Mouse (Mus musculus): ENCODE data around the gene Os9.

Gene Os9

DNA sequence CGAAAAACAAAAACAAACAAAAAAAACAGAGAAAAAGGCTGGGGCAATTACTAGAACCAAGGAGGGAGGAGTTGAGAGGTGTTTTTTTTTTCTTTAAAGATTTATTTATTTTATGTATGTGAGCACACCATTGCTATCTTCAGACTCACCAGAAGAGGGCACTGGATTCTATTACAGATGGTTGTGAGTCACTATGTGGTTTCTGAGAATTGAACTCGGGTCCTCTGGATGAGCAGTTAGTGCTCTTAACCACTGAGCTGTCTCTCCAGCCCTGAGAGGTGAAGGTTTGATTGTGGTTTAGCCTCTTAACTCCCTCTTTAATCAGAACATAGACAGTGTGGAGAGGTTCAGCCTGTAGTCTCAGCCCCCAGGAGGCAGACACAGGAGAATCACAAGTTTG lies 5.9 kb downstream of the Os9 start:
- no peak for DNase-seq (ENCODE audit: low spot score)

DNA sequence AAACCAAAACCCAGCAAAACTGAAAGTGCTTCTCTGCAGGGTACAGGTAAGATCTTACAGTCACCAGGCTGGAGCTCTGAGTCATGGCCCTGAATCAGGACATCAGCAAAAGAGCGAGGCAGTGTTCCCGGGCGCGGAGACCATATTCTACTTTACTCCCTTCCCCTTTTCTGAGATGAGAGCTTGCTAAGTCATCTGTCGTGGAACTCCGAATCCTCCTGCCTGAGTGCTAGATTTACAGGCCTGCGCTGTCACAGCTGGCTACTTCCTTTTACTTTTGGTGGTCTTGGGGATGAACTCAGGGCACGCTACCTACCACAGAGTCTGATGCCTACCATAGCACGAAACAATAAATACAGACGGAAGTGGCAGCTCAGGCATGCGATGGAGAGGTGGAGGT lies 6.5 kb downstream of the Os9 start:
- no peak for DNase-seq (ENCODE audit: low spot score)

DNA sequence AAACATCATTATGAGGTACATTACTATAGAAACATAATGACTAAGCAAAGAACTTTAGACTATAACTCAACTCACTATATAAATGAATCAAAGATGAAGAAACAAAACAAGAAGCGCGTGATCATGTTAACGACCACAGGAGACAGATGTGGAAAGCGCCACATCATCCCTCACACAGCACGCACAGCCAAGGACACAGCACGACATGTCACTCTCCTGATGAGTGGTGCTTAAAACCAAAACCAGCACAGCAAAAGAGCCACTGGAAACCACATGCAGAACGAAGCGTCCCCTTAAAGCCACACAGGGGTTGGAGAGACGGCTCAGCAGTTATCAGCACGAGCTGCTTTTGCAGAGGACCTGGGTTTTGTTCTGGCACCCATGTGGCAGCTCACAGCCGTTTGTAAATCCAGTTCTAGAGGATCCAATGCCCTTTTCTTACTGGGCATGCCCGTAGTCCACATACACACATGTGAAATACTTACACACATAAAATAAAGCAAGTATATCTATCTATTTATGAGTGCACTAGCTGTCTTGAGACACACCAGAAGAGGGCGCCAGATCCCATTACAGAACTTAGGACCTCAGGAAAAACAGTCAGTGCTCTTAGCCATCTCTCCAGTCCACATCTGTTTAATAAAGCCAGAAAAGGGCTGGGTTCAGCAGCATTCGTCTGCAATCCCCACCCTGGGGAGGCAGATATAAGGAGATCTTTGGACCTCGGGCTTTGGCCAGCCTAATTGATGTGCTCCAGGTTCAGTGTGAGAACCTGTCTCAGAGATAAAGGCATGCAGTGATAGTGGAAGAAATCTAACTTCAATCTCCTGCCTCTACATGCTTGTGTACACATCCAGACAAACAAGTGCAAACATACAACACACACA lies 9.7 kb downstream of the Os9 start:
- DNase-seq (ENCODE audit: low spot score), result no peak

DNA sequence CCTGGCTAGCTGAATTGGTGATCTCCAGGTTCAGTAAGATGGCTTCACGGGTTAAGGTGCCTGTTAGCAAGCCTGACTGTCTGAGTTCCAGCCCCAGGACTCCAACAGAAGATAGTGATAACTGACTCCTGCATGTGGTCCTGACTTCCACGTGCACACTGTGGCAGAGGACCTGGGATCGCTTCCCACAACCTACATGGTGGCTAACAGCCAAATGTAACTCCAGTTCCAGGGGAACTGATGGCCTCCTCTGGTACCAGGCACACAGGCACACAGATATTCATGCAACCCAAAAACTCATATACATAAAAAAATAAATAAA lies 12.7 kb downstream of the Os9 start:
- no peak for DNase-seq (ENCODE audit: low spot score)

DNA sequence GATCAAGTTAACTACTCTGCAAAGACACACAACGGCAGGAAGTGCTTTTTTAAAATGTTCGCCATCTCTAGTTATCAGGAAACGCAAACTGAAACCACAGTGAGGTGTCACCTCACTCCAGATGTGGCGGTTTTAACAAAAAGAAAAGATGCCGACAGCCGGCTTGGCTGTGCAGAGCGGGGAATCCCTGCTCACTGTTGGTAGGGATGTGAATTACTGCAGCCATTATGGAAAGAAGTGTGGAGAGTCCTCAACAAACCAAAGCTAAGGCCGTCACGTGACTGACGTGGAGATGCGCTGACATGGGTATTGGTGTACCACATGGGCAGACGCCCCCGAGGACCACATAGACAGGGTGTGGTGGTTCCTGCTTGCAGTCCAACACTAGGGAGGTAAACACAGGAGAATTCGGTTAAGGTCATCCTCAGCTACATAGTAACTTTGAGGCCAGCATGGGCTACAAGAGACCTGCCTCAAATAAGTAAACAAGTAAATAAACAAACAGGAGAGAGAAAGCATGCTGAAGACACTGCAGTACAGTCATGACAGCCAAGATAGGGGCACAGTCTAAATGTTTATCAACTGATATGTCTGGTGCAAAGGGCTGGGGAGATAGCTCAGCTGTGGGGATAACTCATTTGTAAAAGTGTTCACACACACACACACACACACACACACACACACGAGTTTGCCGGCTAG lies 13.2 kb downstream of the Os9 start:
- no peak for DNase-seq (ENCODE audit: low spot score)

DNA sequence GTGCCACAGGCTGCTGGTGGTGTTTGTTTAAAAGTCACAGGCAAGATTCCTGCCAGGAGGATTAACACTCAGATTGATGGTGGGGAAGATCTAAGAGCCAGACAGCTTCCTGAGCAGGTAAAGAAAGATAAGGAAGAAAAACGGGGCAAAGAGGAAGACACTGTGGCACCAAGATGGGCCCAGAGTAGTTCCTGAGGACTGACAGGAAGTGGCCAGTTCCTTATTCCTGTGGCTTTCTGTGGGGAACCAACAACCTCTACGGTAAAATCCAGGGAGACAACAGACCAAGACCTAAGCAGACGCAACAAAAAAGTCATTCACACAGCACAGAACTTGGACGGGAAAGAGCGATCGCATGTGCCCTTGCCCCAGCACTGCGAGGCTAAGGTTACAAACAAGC lies 17.3 kb downstream of the Os9 start:
- DNase-seq (ENCODE audit: low spot score), result no peak

- no peak for DNase-seq (ENCODE audit: low spot score)
These were observed 19.8 kb downstream of the Os9 start for GRCm38 (mm10) chr10:127101151-127101550.

GRCm38 (mm10) chr10:127100414-127100813 lies 20.5 kb downstream of the Os9 start:
- peak; percentile 61 for DNase-seq (ENCODE audit: low spot score)

- DNase-seq (ENCODE audit: low spot score), result no peak
These were observed 21.1 kb downstream of the Os9 start for GRCm38 (mm10) chr10:127099868-127100267.

DNA sequence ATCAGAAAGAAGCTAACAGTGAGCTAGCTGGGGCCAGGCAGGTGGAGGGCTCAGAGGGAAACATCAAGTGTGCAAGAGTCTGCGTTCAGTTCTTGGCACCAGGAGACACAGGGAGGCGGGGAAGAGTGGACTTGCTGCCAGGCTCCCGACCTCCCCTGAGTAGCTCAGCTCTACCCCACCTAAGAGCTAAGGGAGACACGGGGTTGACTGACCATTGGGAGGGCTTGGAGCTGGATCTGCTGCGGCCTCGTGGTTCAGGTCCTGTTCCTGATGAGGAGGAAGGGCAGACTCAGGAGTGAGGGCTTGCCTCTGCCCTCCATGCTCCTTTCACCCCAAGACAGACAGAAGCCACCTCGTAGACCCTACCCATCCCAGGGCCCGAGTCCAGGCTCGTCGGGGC lies 21.7 kb downstream of the Os9 start:
- DNase-seq (ENCODE audit: low spot score), result no peak

DNA sequence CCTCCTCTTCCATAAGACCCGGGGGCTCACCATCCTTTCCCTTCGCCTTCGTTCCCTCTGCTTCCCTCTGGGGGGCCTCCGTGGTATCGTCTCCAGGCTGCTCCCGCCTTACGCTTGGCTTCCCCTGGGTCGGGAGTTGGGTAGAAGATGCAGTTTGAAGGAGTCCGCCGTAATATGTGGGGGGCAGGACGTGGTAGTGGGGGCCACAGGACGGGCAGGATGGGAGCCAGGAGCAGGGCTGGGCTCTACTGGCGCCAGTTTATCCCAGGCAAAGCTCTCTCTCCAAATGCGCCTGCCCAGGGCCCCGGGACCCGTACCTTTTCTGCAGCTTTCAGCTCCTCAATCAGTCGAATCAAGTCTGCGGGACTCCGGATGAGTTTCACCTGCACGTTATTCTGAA lies 22.4 kb downstream of the Os9 start:
- no peak for DNase-seq (ENCODE audit: low spot score)

DNA sequence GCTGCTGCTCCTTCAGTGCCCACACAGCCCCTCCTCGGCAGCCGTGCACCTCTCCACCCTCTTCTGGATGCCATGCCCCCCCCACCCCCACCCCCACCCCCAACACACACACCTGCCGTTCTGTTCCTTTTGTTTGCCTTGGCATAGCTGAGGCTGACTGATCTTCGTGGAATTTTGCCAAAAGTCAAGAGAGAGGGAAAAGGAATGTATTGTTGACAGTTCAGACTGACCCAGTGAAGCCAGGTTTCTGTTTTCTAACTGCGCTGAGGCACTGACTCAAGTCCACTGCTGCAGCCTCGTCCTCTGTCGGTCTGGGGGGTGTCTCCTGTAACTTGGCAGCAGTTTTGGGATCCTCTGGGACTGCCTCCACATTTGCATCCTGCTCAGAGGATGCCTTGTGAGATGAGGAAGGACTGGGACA lies 26.5 kb downstream of the Os9 start:
- peak; percentile 30 for DNase-seq (ENCODE audit: low spot score)

GRCm38 (mm10) chr10:127092742-127093141 lies 28.2 kb downstream of the Os9 start:
- no peak for DNase-seq (ENCODE audit: low spot score)

GRCm38 (mm10) chr10:127091507-127092396 lies 29.2 kb downstream of the Os9 start:
- no peak for DNase-seq (ENCODE audit: low spot score)

DNA sequence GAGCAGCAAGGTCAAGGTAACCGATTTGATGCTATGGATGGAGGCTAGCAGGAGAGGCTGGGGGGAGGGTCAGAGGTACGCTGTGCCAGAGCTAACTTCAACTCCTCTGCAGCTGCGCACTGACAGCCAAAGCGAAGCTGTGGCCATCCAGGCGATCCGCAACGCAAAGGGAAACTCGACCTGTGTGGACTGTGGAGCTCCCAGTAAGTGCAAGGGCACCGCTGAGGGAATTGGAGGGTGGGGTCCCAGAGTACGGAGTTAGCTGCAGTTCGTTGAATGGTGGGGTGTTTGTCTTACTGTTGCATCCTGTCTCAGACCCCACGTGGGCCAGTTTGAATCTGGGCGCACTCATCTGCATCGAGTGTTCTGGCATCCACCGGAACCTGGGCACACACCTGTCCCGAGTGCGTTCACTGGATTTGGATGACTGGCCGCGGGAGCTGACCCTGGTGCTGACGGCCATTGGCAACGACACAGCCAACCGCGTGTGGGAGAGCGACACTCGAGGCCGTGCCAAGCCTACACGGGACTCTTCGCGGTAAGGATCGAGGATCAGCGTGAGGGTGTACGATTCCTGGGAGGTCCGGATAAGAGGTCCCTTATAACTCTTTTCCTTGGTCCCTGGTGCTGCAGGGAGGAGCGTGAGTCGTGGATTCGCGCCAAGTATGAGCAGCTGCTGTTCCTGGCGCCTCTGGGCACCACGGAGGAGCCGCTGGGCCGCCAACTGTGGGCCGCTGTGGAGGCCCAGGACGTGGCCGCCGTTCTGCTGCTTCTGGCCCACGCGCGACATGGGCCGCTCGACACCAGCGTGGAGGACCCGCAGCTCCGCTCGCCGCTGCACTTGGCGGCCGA lies 30.1 kb downstream of the Os9 start:
- no peak for DNase-seq (ENCODE audit: low spot score)

DNA sequence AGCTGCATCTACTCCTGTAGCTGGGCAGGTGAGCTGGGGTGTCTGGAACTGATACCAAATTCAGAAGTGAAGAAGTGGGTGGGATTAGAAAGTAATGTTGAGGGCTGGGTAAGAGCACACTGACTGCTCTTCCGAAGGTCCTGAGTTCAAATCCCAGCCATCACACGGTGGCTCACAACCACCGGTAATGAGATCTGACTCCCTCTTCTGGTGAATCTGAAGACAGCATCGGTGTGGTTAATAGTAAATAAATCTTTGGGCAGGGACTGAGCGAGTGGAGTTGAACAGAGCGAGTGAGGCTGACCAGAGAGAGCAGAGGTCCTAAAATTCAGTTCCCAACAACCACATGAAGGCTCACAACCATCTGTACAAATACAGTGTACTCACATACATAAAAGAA lies 35.3 kb downstream of the Os9 start:
- no peak for DNase-seq (ENCODE audit: low spot score)

DNA sequence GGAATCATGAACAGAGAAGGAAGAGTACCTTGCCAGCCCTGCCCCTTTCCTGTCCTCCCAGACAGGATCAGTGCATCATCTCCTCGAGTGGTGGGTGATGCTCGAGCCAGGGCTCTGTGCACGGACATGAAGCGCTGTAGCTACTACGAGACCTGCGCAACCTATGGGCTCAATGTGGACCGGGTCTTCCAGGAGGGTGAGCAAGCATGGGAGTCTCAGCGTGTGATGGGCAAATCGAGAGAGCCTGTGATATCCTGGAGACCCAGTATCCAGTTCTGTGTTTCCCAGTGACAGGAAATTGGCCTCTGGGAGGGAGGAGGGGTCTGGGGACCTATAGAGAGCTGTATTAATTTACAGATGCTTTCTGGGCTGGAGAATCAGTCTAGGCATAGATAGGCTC lies 35.9 kb downstream of the Os9 start:
- no peak for DNase-seq (ENCODE audit: low spot score)

- no peak for DNase-seq (ENCODE audit: low spot score)
These were observed 37.0 kb downstream of the Os9 start for GRCm38 (mm10) chr10:127083915-127084306.

DNA sequence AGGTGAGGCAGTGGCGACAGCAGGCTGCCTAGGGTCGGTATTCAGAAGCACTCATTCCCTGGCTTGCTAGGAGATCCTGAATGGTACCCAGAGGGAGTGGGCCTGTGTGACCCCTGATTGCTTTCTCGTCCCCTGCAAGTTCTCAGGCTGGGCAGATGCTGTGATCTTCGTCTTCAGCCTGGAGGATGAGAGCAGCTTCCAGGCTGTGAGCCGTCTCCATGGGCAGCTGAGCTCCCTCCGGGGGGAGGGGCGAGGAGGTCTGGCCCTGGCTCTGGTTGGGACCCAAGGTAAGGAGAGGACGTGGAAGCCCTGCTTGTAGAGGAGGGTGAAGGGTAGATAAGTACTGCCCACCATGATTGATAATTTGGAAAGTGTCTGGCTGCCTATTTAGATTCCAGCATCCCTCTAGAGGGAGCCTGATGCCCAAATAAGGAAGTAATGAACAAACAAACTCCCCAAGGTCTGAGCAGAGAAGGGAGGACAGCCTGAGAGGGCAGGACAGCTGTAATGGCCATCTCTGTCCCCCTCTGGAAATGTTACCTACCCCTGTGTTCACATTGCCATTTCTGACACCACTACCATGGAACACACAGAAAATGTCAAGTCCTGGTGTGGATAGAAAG lies 37.5 kb downstream of the Os9 start:
- DNase-seq (ENCODE audit: low spot score), result no peak

DNA sequence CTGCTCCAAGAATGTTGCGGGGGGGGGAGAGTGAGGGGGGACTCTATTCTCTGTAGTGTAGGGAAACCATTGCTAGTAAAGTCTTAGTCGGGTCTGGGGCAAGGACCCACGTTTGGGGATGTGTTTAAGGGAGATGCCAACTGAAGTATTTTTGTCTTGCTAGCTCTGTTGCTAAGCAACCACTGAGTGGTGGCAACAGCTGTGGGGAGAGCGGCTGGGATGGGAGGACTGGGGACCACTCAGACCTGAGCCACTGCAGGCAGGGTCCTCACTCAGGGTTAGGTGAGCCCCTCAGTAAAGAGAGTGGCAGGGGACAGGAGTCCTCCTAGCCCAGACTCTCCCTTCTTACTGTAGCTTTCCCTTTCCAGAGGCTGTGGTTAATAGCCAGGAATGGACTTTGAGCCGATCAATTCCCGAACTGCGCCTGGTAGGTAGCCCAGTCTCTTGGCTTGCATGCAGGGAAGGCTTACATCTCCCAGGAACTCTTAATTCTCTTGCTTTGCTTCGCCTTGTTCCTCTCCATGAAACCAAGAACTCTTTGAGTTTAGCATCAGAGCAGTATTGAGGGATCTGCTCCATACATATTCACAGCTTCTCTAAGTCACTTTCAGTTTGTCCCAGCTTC lies 38.8 kb downstream of the Os9 start:
- no peak for DNase-seq (ENCODE audit: low spot score)
